Mouse (Mus musculus) bone marrow macrophage, adult 2 months (primary cell): ENCODE data around the gene Ankrd1.

Experiments
- CTCF ChIP-seq: IDR thresholded peaks from 2 replicates; pipeline ENCODE4 v1.5.1; 2012; ENCODE audit warnings: low read depth, mild to moderate bottlenecking, low read length, moderate library complexity
- POLR2A ChIP-seq: IDR thresholded peaks from 2 replicates; pipeline ENCODE4 v1.6.1; 2012; ENCODE audit warnings: mild to moderate bottlenecking, low read depth, low read length, borderline replicate concordance

DNA sequence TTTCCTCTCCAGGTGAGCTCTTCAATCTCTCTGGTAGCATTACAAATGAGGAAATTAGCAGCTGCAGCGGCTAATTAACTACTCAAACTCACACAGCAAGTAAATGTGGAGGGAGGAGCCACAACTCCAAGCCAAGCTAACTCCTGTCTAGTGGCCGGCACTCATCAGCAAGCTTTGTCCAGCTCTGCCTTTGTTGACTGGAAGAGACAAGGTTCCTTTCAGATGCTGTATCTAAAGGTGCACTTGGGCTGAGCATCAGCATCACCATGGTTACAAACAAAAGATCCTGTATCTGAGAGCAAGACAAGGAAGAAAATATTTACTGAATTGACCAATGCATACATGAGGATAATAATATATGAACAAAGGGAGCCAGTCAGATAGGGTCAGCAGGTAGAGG is 10.3 kb upstream of the Ankrd1 start:
- TF ChIP-seq POLR2A (no peak), CTCF (no peak)
